Mouse (Mus musculus): ENCODE data around the gene Rasa3. TPM values are rescaled to one million over a fixed set of nuclear protein-coding genes. Genes with fewer than 3 reads are reported as not detected.

Gene Rasa3
- polyA plus RNA-seq, 1 experiment from 2014 or later: 20.9 TPM

DNA sequence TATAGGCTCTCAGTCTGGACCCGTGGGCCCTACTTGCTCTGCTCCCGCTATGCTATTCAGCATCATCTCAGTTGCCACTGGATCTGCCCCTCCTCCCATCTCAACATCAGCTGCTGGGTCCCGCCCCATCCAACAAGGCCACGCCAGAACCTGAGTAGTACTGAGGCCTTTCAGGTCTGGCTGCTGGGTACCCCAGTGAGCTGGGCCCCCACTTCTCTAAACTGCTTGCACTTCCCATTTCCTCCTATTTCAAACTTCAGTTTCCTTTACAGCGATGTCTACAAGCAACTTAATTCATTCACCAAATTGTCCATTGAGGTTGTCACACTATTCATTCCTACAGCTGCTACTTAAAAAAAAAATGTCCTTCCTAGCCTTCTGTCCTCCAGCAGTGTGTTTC lies 49.8 kb downstream of the Rasa3 start:
- WGBS: 96% methylated on average over 5 of the region's 5 CpGs
- ATAC-seq (ENCODE audit: insufficient number of reproducible peaks, insufficient read depth, low FRiP score, low read depth): no peak

DNA sequence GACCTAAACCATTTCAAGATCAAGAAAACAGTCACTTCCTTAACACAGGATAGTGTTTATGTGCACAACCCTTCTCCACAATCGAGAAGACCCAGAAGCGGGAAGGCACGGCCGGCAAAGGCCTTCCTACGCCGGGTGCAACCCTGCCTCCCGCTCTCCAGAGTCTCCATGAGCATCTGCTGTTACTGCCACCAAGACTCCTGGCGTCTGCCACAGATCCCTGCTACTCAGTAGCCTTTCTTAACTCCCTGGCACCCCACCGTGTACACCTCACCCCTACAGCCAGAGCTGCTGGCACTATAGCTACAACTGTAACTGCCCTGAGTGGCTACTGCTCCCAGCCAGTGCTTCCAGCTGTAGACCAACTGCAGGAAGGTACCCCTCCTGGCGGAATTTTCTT lies 51.3 kb downstream of the Rasa3 start:
- 85% methylated on average over 10 of the region's 10 CpGs for WGBS
- Histone ChIP-seq H3K4me3 (ENCODE audit: control insufficient read depth in 1 of 2, insufficient read depth in 1 of 2, low read depth in 1 of 2, low read length in 2 of 2) (no peak overlapping the region), H3K27ac (replicated peaks in 1 of 2; ENCODE audit: control insufficient read depth in 1 of 2, insufficient read depth in 1 of 2, low read depth in 2 of 2, low read length in 2 of 2) (no peak overlapping the region), H3K4me2 (ENCODE audit: low read length) (no peak overlapping the region), H3K36me3 (ENCODE audit: control insufficient read depth, insufficient read depth, low read length) (peaks cover 34% of the 10 kb centered on the region), H3K9ac (ENCODE audit: low read length) (no peak overlapping the region), H3K4me1 (ENCODE audit: control insufficient read depth in 2 of 2, insufficient read depth in 2 of 2, low read length in 2 of 2) (peaks cover 20 to 27% of the 10 kb centered on the region in 2 experiments), H3K9me3 (ENCODE audit: control insufficient read depth, low read length) (peaks cover 4% of the 10 kb centered on the region; the same call in 1 of the 2 replicates), H3K27me3 (ENCODE audit: control insufficient read depth, insufficient read depth, low read length) (no peaks in the 10 kb centered on the region)
- no peak for ATAC-seq (ENCODE audit: insufficient number of reproducible peaks, insufficient read depth, low FRiP score, low read depth)

More for the DNA sequence above, 49.8 kb downstream of the Rasa3 start:
- Histone ChIP-seq H3K9me3 (ENCODE audit: control insufficient read depth, low read length) (peaks cover 4% of the 10 kb centered on the region; the same call in 1 of the 2 replicates), H3K4me1 (ENCODE audit: control insufficient read depth in 2 of 2, insufficient read depth in 2 of 2, low read length in 2 of 2) (peaks cover 20 to 27% of the 10 kb centered on the region in 2 experiments), H3K4me2 (ENCODE audit: low read length) (no peak overlapping the region), H3K9ac (ENCODE audit: low read length) (no peak overlapping the region), H3K4me3 (ENCODE audit: control insufficient read depth in 1 of 2, insufficient read depth in 1 of 2, low read depth in 1 of 2, low read length in 2 of 2) (no peak overlapping the region), H3K36me3 (ENCODE audit: control insufficient read depth, insufficient read depth, low read length) (peaks cover 34% of the 10 kb centered on the region), H3K27me3 (ENCODE audit: control insufficient read depth, insufficient read depth, low read length) (no peaks in the 10 kb centered on the region), H3K27ac (replicated peaks in 1 of 2; ENCODE audit: control insufficient read depth in 1 of 2, insufficient read depth in 1 of 2, low read depth in 2 of 2, low read length in 2 of 2) (no peak overlapping the region)

DNA sequence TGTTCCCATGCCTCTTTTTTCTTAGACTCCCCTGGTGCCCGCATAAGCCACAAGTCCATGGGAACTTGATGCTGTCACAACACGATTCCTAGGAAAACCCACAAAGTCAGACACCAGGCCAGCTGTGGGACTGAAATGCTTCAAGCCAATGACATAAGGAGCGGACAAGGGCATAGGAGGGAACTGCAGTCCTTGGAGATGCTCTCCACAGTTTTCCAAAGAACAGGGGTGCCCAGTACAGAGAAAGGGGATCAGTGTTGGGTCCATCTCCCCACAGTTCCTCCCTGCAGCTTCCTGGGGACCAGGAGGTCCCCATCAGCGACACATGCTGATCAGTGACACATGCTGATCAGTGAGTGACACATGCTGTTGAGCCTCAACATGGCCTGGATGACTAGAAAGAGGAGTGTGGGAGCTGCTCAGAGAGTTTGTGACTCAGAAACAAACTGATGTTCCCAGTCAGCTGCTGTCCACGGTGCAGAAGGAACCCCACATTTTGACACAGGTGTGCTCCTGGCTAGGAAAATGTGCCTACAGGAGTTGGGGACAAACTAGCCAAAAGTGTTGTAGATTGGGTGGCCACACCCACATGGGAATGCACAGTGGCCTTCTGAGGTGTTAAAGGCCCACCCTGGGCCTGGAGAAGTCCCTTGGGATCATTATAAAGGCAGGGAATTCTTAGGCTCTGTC lies 52.0 kb downstream of the Rasa3 start:
- Histone ChIP-seq H3K4me2 (ENCODE audit: low read length) (no peak overlapping the region), H3K9me3 (ENCODE audit: control insufficient read depth, low read length) (peaks cover 4% of the 10 kb centered on the region; the same call in 1 of the 2 replicates), H3K9ac (ENCODE audit: low read length) (no peak overlapping the region), H3K4me3 (ENCODE audit: control insufficient read depth in 1 of 2, insufficient read depth in 1 of 2, low read depth in 1 of 2, low read length in 2 of 2) (no peak overlapping the region), H3K27ac (replicated peaks in 1 of 2; ENCODE audit: control insufficient read depth in 1 of 2, insufficient read depth in 1 of 2, low read depth in 2 of 2, low read length in 2 of 2) (peak overlapping the region; percentile 39 to 40; a peak in 3 of 4 replicates), H3K27me3 (ENCODE audit: control insufficient read depth, insufficient read depth, low read length) (no peaks in the 10 kb centered on the region), H3K4me1 (ENCODE audit: control insufficient read depth in 2 of 2, insufficient read depth in 2 of 2, low read length in 2 of 2) (peaks cover 20 to 27% of the 10 kb centered on the region in 2 experiments), H3K36me3 (ENCODE audit: control insufficient read depth, insufficient read depth, low read length) (peaks cover 29% of the 10 kb centered on the region)
- 69% methylated on average over 5 of the region's 5 CpGs for WGBS
- no peak for ATAC-seq (ENCODE audit: insufficient number of reproducible peaks, insufficient read depth, low FRiP score, low read depth)

DNA sequence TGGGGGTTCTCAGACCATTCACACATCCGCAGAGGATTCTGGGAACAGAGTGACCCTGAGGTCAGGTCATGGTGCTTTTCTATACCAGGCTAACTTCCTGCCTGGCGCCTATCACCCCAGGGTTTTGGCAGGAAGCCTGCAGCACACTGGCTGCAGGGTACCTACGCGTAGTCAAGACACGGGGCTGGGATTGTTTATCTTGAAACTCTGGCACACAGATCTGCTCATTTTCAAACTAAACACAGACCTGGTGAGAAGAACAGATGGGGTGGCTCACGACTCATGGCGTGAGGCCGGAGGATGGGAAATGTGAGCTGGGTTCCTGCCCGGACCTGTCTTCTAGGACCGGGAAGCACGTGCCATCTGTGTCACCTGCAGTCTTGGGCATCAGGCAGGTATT lies 52.5 kb downstream of the Rasa3 start:
- H3K9ac ChIP-seq (ENCODE audit: low read length): no peak overlapping the region
- H3K4me3 ChIP-seq (ENCODE audit: control insufficient read depth in 1 of 2, insufficient read depth in 1 of 2, low read depth in 1 of 2, low read length in 2 of 2): no peak overlapping the region
- 24% methylated on average over 11 of the region's 11 CpGs for WGBS
- peaks cover 24% of the 10 kb centered on the region for H3K36me3 ChIP-seq (ENCODE audit: control insufficient read depth, insufficient read depth, low read length)
- H3K4me1 ChIP-seq (ENCODE audit: control insufficient read depth in 2 of 2, insufficient read depth in 2 of 2, low read length in 2 of 2): peaks cover 20 to 27% of the 10 kb centered on the region in 2 experiments
- peak overlapping the region; percentile 39 to 40; a peak in 3 of 4 replicates for H3K27ac ChIP-seq (replicated peaks in 1 of 2; ENCODE audit: control insufficient read depth in 1 of 2, insufficient read depth in 1 of 2, low read depth in 2 of 2, low read length in 2 of 2)
- ATAC-seq (ENCODE audit: insufficient number of reproducible peaks, insufficient read depth, low FRiP score, low read depth): peak; percentile 60
- no peaks in the 10 kb centered on the region for H3K27me3 ChIP-seq (ENCODE audit: control insufficient read depth, insufficient read depth, low read length)
- no peak overlapping the region for H3K4me2 ChIP-seq (ENCODE audit: low read length)
- H3K9me3 ChIP-seq (ENCODE audit: control insufficient read depth, low read length): peaks cover 4% of the 10 kb centered on the region; the same call in 1 of the 2 replicates

DNA sequence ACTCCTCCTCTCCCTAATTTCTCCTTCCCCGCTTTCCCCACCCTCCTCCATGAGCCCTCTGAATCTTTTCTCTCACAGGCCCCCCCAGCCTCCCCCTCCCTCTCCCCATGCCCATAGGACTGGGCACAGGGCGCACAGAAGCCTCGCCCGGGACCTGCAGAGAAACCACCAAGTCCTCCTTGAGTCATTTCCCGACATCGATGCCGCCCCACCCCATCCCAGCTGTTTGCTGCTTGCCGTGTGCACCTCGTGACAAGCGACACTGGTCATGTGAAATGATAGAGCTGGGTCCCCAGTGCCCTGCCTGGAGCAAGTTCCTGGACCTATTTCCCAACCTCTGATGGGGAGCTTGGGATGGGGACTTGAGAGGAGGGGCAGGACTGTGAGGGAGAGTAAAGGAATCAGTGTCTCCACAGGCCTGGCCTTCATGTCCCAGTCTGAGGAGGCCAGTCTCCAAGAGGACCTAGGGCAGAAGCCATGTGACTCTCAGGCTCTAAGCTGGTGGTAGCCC lies 53.4 kb downstream of the Rasa3 start:
- Histone ChIP-seq H3K9me3 (ENCODE audit: control insufficient read depth, low read length) (peaks cover 4% of the 10 kb centered on the region; the same call in 1 of the 2 replicates), H3K27ac (replicated peaks in 1 of 2; ENCODE audit: control insufficient read depth in 1 of 2, insufficient read depth in 1 of 2, low read depth in 2 of 2, low read length in 2 of 2) (peak overlapping the region in 1 of 2 experiments; percentile 39; a peak in 2 of 4 replicates), H3K4me3 (ENCODE audit: control insufficient read depth in 1 of 2, insufficient read depth in 1 of 2, low read depth in 1 of 2, low read length in 2 of 2) (no peak overlapping the region), H3K4me1 (ENCODE audit: control insufficient read depth in 2 of 2, insufficient read depth in 2 of 2, low read length in 2 of 2) (peaks cover 20 to 27% of the 10 kb centered on the region in 2 experiments), H3K36me3 (ENCODE audit: control insufficient read depth, insufficient read depth, low read length) (peaks cover 18% of the 10 kb centered on the region), H3K27me3 (ENCODE audit: control insufficient read depth, insufficient read depth, low read length) (no peaks in the 10 kb centered on the region), H3K9ac (ENCODE audit: low read length) (peak overlapping the region; percentile 30; the same call in 1 of the 2 replicates), H3K4me2 (ENCODE audit: low read length) (no peak overlapping the region)
- WGBS: 64% methylated on average over 10 of the region's 10 CpGs
- ATAC-seq (ENCODE audit: insufficient number of reproducible peaks, insufficient read depth, low FRiP score, low read depth): no peak

DNA sequence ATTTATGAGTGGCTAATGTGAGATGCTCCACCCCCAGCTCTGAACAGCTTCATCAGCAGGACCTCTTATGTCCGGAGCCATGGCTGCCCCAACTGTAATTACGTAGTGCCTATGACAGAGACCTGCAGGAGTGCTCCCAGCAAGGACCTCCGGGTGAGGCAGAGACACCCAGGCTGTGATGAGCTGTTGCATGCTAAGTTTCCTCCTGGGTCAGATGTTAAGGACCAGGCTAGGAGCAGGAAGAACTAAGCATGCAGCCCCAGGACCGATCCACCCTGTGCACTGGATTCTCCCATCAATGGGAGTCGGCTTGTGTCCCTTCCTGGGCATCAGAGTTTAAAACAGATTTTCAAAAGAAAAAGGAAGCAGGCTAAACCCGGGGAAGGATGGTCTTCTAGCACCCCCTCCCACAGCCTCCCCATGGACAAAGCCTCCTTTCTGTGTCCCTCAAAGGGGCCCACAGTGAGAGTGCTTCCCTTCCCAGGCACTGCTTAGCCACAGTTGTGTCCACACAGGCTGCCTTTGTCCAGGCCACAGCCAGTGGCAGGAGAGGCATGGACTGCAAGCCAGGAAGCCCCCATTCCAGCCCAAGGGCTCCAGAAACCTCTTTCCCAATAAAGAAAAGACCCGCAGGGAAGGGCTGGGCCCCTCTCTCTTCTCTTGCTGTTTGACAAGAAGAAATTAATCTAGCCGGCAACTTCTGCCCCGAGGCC lies 54.2 kb downstream of the Rasa3 start:
- Histone ChIP-seq H3K9me3 (ENCODE audit: control insufficient read depth, low read length) (peaks cover 4% of the 10 kb centered on the region; the same call in 1 of the 2 replicates), H3K27me3 (ENCODE audit: control insufficient read depth, insufficient read depth, low read length) (no peaks in the 10 kb centered on the region), H3K27ac (replicated peaks in 1 of 2; ENCODE audit: control insufficient read depth in 1 of 2, insufficient read depth in 1 of 2, low read depth in 2 of 2, low read length in 2 of 2) (peak overlapping the region in 1 of 2 experiments; percentile 24; a peak in 1 of 4 replicates), H3K4me2 (ENCODE audit: low read length) (no peak overlapping the region), H3K4me3 (ENCODE audit: control insufficient read depth in 1 of 2, insufficient read depth in 1 of 2, low read depth in 1 of 2, low read length in 2 of 2) (no peak overlapping the region), H3K36me3 (ENCODE audit: control insufficient read depth, insufficient read depth, low read length) (peaks cover 13% of the 10 kb centered on the region; the same call in 1 of the 2 replicates), H3K4me1 (ENCODE audit: control insufficient read depth in 2 of 2, insufficient read depth in 2 of 2, low read length in 2 of 2) (peaks cover 20 to 27% of the 10 kb centered on the region in 2 experiments), H3K9ac (ENCODE audit: low read length) (peak overlapping the region; percentile 30)
- ATAC-seq (ENCODE audit: insufficient number of reproducible peaks, insufficient read depth, low FRiP score, low read depth): no peak
- whole genome bisulfite sequencing: 71% methylated on average over 9 of the region's 9 CpGs

DNA sequence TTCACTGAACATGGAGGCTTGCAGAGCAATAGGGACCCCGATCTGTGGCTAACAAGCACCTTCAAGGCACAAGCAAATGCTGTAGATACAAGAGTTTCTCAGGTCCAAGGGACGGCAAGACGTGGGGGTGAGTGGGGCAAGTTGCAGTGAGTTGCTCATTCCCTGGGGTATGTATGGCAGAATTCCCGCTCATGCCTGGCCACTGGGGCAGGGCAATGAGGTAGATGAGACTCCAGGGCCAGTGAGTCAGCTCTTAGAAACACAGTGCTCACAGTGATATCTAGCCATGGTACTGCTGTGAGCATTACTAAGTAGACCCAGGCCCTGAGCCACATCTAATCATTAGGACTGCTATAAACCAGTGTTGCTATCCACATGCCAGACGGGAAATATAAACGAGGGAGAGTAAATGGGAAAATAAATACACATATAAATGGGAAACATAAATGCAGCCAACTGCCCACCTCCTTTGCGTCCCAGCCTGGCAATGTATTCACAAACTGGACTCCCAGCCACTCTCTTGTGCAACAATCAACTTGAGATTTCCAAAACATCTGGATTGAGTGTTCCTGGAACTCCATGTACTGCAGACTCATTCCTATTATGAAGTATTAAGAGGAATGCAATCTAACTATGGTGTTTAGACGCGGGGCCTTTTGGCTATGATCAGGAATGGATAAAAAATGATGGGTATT lies 57.0 kb downstream of the Rasa3 start:
- ATAC-seq (ENCODE audit: insufficient number of reproducible peaks, insufficient read depth, low FRiP score, low read depth): no peak
- Histone ChIP-seq H3K27ac (replicated peaks in 1 of 2; ENCODE audit: control insufficient read depth in 1 of 2, insufficient read depth in 1 of 2, low read depth in 2 of 2, low read length in 2 of 2) (no peak overlapping the region), H3K4me3 (ENCODE audit: control insufficient read depth in 1 of 2, insufficient read depth in 1 of 2, low read depth in 1 of 2, low read length in 2 of 2) (no peak overlapping the region), H3K36me3 (ENCODE audit: control insufficient read depth, insufficient read depth, low read length) (no peaks in the 10 kb centered on the region), H3K9me3 (ENCODE audit: control insufficient read depth, low read length) (no peaks in the 10 kb centered on the region), H3K27me3 (ENCODE audit: control insufficient read depth, insufficient read depth, low read length) (no peaks in the 10 kb centered on the region), H3K4me1 (ENCODE audit: control insufficient read depth in 2 of 2, insufficient read depth in 2 of 2, low read length in 2 of 2) (peaks cover 19 to 23% of the 10 kb centered on the region in 2 experiments), H3K4me2 (ENCODE audit: low read length) (no peak overlapping the region), H3K9ac (ENCODE audit: low read length) (no peak overlapping the region)
- 85% methylated on average over 9 of the region's 9 CpGs for WGBS
